Mouse (Mus musculus): ENCODE measurements at regions not wholly inside any gene's neighbourhood (a gene's known extent, or its start where the extent isn't known, plus 50 kb on each side); places are given as distances from the start of the nearest gene placed in this dataset.

DNA sequence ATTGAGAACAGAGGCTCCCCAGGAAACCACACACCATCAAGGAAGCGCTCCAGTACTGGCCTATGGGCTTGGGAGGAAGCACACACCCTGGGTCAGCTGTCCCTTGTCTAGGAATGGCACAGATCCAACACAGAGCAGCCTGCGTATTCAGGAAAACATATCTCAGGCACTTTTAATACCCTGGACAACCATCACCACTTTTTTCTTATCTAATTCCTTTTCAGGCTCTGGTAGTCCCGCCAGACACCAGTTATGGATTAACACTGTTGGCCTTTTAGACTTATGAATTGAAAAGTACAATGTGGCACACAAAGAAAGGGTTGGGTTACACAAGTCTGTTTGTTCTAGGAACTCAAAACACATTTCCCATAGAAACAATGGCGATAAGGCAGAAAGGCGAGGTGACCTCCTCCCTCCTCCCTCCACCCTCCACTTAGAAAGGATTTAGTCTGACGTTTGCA, 56.8 kb upstream of the Sstr4 start:
- H3K27ac ChIP-seq, result no peak overlapping the region
- no peaks in the 10 kb centered on the region for H3K27me3 ChIP-seq
- H3K36me3 ChIP-seq, result no peaks in the 10 kb centered on the region
- H3K9me3 ChIP-seq, result no peaks in the 10 kb centered on the region
- H3K9ac ChIP-seq (replicated peaks), result no peak overlapping the region
- H3K4me2 ChIP-seq, result no peak overlapping the region
- WGBS, result 54% methylated on average over 6 of the region's 6 CpGs
- H3K4me3 ChIP-seq (replicated peaks), result no peak overlapping the region
- H3K4me1 ChIP-seq (replicated peaks), result no peaks in the 10 kb centered on the region
- ATAC-seq (ENCODE audit: insufficient number of reproducible peaks, insufficient read depth, low FRiP score, low TSS enrichment, low read depth), result no peak

DNA sequence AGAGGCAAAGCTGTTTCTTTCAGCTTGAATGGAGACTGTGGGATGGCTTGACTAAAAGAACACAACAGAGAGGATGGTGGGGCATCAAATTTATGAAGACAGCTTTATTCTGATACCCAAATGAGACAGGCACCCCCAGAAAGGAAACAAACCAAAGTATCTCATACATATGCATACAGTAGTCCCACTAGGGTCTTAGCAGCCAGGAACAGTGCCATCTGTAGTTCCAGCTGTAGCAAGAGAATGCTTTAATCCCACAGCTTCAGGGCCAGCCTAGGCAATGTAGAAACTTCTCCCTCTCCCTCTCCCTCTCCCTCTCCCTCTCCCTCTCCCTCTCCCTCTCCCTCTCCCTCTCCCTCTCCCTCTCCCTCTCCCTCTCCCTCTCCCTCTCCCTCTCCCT, 56.2 kb upstream of the Sstr4 start:
- H3K9ac ChIP-seq (replicated peaks), result no peak overlapping the region
- H3K36me3 ChIP-seq, result no peaks in the 10 kb centered on the region
- H3K27ac ChIP-seq, result no peak overlapping the region
- H3K27me3 ChIP-seq, result no peaks in the 10 kb centered on the region
- no peak overlapping the region for H3K4me3 ChIP-seq (replicated peaks)
- no peak overlapping the region for H3K4me2 ChIP-seq
- H3K4me1 ChIP-seq (replicated peaks), result no peaks in the 10 kb centered on the region
- no peak for ATAC-seq (ENCODE audit: insufficient number of reproducible peaks, insufficient read depth, low FRiP score, low TSS enrichment, low read depth)
- no peaks in the 10 kb centered on the region for H3K9me3 ChIP-seq

DNA sequence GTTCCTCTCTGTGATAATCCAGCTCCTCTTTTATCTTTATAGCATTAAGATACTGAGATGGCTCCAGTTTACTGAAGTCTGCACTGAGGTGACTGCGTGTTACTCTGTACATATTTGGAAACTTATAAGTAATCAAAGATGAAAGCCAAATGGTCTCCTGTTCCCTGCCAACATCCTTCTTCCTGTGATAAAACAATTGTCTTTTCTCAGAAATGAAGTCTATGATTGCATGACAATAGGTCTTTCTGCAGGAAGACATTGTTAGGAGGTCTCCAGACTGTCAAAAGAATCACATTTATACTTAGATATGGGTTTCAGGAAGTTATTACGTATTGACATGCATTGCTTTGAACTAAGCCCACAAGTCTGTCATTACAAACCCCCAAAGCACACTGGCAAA, 51.0 kb upstream of the Sstr4 start:
- ATAC-seq (ENCODE audit: insufficient number of reproducible peaks, insufficient read depth, low FRiP score, low TSS enrichment, low read depth), result no peak
- 89% methylated on average over 2 of the region's 2 CpGs for WGBS

More for the DNA sequence above, 51.0 kb upstream of the Sstr4 start:
- Histone ChIP-seq H3K4me2 (no peak overlapping the region), H3K36me3 (no peaks in the 10 kb centered on the region), H3K4me1 (replicated peaks) (peaks cover 16% of the 10 kb centered on the region; the same call in 1 of the 2 replicates), H3K27me3 (no peaks in the 10 kb centered on the region), H3K27ac (no peak overlapping the region), H3K4me3 (replicated peaks) (no peak overlapping the region), H3K9ac (replicated peaks) (no peak overlapping the region), H3K9me3 (no peaks in the 10 kb centered on the region)
